Mouse (Mus musculus) heart, adult 9 months (tissue): ENCODE results near the gene Gdpd2.

ENCODE experiments used
- DNase-seq, 2 experiments: peaks; one replicate each; pipeline ENCODE4 v3.0.0; 2022; ENCODE audit warnings: low spot score in 2 of 2

Gdpd2 gene

DNA sequence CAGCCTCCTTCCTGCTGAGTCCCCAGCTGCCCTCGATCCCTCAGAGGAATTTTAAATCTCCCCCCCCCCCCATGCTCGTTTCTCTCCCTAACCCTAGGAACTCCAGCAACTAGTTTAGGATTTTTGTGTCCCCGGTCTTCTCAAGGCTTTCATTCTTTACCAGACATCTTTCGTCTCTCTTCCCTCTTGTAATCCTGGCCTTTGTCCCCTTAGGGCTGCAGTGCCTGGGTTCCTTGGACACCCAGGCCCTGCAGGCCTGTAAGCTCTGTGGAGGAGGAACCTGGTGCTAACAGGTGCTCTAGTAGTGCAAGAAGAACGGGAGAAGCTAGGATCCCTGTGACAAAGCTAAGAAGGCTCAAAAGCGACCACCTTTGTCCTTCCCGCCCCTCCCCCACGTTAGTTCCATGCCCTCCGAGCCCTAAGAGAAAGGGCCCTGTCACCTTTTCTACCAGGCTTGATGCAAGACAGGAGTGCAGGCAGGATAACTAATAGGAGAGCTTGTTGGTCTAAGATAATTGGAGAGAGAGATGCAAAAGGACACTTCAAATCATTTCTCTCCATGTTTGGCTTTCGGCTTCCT is 48.1 kb downstream of the Gdpd2 start:
- no peak for DNase-seq

DNA sequence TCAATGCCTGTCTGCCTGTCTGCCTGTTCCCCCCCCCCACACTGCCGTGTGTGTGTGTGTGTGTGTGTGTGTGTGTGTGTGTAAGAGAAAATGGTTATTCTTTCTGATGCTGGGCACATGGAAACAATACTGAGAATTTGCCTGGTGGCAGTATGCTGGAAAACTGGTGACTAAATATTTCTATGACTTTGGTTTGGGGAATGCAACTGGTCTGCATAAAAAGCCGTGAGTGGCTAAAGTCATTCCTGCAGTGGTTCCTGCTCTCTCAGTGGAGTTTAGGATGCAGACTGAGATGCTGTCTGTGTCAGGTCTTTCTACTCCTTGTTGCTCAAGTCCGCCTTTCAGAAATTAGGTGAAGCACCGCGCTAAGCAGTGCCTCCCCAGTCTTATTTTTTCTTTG is 48.7 kb downstream of the Gdpd2 start:
- no peak for DNase-seq
